Mouse (Mus musculus): ENCODE measurements around the gene Arhgef12.

GRCm38 (mm10) chr9:43110286-43110980 lies 3.4 kb upstream of the Arhgef12 start:
- no peak for TF ChIP-seq CTCF (IDR thresholded peaks at IDR 0.05; ENCODE audit: low read depth)
- TF ChIP-seq EP300 (optimal IDR thresholded peaks at IDR 0.05), result no peak
